ENCODE assay signal across 9 mouse cellular contexts in genomic region chr7:118252979-118253378, GRCm38 (mm10). TPM values are rescaled to one million over a fixed set of nuclear protein-coding genes. Genes with fewer than 3 reads are reported as not detected.
DNase-seq lines count a peak whose midpoint lies in the region; ATAC-seq and TF ChIP-seq lines count a peak whose summit lies in the region.
"Had no signal": no experiment of that assay in that cellular context is flagged by ENCODE, and none has a peak within 500 bp of the region (broad histone marks: within the 10 kb centered on the region; RNA-seq: fewer than 3 reads in every experiment).

No protein-coding gene starts in this region.

- no peak for TF ChIP-seq CTCF in thymus, adult 2 months (IDR thresholded peaks at IDR 0.05; ENCODE audit: borderline replicate concordance, control insufficient read depth, extremely low read depth, insufficient read depth, low read length, poor library complexity)
- TF ChIP-seq CTCF in heart, postnatal 0 days (IDR thresholded peaks at IDR 0.05; ENCODE audit: low read depth) = no peak

- no peaks in the 10 kb centered on the region for H3K9me3 ChIP-seq in heart, embryonic 10.5 days
- no peaks in the 10 kb centered on the region for H3K9me3 ChIP-seq in heart, postnatal 0 days (replicated peaks; ENCODE audit: control insufficient read depth, low read length)

- no peak overlapping the region for H3K4me3 ChIP-seq in heart, embryonic 10.5 days
- no peak overlapping the region for H3K4me3 ChIP-seq in thymus, adult 2 months (ENCODE audit: control insufficient read depth, insufficient read depth, low read length)
- no peak overlapping the region for H3K4me3 ChIP-seq in heart, postnatal 0 days (ENCODE audit: low read depth, low read length)

- WGBS in heart, embryonic 10.5 days = 50% methylated on average over 3 of the region's 3 CpGs
- 97% methylated on average over 3 of the region's 3 CpGs for WGBS in thymus, adult 2 months
- 47% methylated on average over 3 of the region's 3 CpGs for WGBS in heart, postnatal 0 days

- TF ChIP-seq POLR2A in thymus, adult 2 months (IDR thresholded peaks at IDR 0.05; ENCODE audit: control insufficient read depth, extremely low read depth, insufficient read depth, low read length, poor library complexity) = no peak

- H3K4me2 ChIP-seq in heart, postnatal 0 days (ENCODE audit: low read depth, low read length) = 0 out of 2 replicates have a peak overlapping the region, but pooled peaks have one; percentile 5

- 0 out of 2 replicates have a peak overlapping the region, but pooled peaks have one; percentile 1 for H3K9ac ChIP-seq in heart, postnatal 0 days (replicated peaks; ENCODE audit: low read depth, low read length)

- peaks cover 27% of the 10 kb centered on the region for H3K4me1 ChIP-seq in heart, embryonic 10.5 days
- peaks cover 32% of the 10 kb centered on the region for H3K4me1 ChIP-seq in thymus, adult 2 months (replicated peaks; ENCODE audit: control insufficient read depth, insufficient read depth, low read length)
- H3K4me1 ChIP-seq in heart, postnatal 0 days (ENCODE audit: control insufficient read depth, insufficient read depth) = peaks cover 28% of the 10 kb centered on the region

- peak; percentile 0; the same call in 1 of the 2 replicates for ATAC-seq in heart, postnatal 0 days (ENCODE audit: insufficient read depth, low read depth)
- ATAC-seq: hindbrain, embryonic 16.5 days had no signal

- DNase-seq in heart, embryonic 10.5 days (ENCODE audit: low spot score) = no peak
- no peak for DNase-seq in heart, postnatal 36 days
- DNase-seq in thymus, adult 2 months = no peak
- DNase-seq in thymus, postnatal 25 days = no peak
- no peak for DNase-seq in heart, postnatal 0 days (ENCODE audit: low spot score)
- no peak for DNase-seq in adrenal gland, postnatal 14 days
- DNase-seq in layer of hippocampus, adult 18-20 months (ENCODE audit: low spot score in 2 of 2) = no peak
- DNase-seq: right cerebral cortex, postnatal 4 days had no signal

- TF ChIP-seq EP300 in heart, postnatal 0 days (IDR thresholded peaks at IDR 0.05; ENCODE audit: low read depth) = no peak

- no peaks in the 10 kb centered on the region for H3K36me3 ChIP-seq in heart, embryonic 10.5 days
- H3K36me3 ChIP-seq in thymus, adult 2 months (ENCODE audit: control insufficient read depth, insufficient read depth, low read length) = no peaks in the 10 kb centered on the region
- H3K36me3 ChIP-seq in heart, postnatal 0 days (replicated peaks; ENCODE audit: control insufficient read depth, insufficient read depth, low read length) = no peaks in the 10 kb centered on the region

- no peaks in the 10 kb centered on the region for H3K27me3 ChIP-seq in heart, embryonic 10.5 days (ENCODE audit: insufficient read depth, poor library complexity, severe bottlenecking)
- H3K27me3 ChIP-seq in thymus, adult 2 months (ENCODE audit: control insufficient read depth, insufficient read depth, low read length) = no peaks in the 10 kb centered on the region
- no peaks in the 10 kb centered on the region for H3K27me3 ChIP-seq in heart, postnatal 0 days (ENCODE audit: control insufficient read depth, insufficient read depth, low read length)

- H3K27ac ChIP-seq in heart, embryonic 10.5 days = peak overlapping the region; percentile 81
- peak overlapping the region; percentile 82 for H3K27ac ChIP-seq in thymus, adult 2 months (ENCODE audit: control insufficient read depth, insufficient read depth, low read length)
- H3K27ac ChIP-seq in heart, postnatal 0 days (ENCODE audit: low read depth) = peak overlapping the region; percentile 91

- intact Hi-C loops in heart, postnatal 36 days (cut with DNase I) = no loop called here

RNA-seq across cellular contexts. Expression of gene Smg1, which starts 9.5 kb away (rescaled TPM):
- 12.4 and 13.6 TPM in 2 replicates for polyA plus RNA-seq in heart, embryonic 10.5 days (2016; fragmentation: Nextera tagmentation; extraction: Ambion mirVana)
- 10 to 100 TPM; 39.2 to 39.5 TPM for total RNA-seq in heart, postnatal 36 days (2021)
- 83.7 and 107 TPM in 2 replicates for polyA plus RNA-seq in thymus, adult 2 months (2012; rRNA removed)
- total RNA-seq in heart, postnatal 0 days (2014; rRNA removed; ENCODE audit: low replicate concordance) = 35.2 and 36.6 TPM in 2 replicates
- 8.4 and 8.7 TPM in 2 replicates for polyA plus RNA-seq in heart, postnatal 0 days (2015; fragmentation: Nextera tagmentation; extraction: Ambion mirVana)
- total RNA-seq in adrenal gland, postnatal 14 days (2021) = 43.5 and 52.2 TPM in 2 replicates
- total RNA-seq in layer of hippocampus, adult 18-20 months (2021) = 10 to 100 TPM; 76.7 to 78.0 TPM
